Mouse (Mus musculus) limb, embryonic 15.5 days (tissue): ENCODE measurements around the gene Pnlip. TPM values are rescaled to one million over a fixed set of nuclear protein-coding genes. Genes with fewer than 3 reads are reported as not detected.

Source experiments
- ATAC-seq: fragments of 200-750 bp; cut with Nextera tagmentation; 2 replicates; pipeline ENCODE4 v1.8.0; 2017; ENCODE audit warnings: low read depth, moderate TSS enrichment; ENCODE audit not compliant: insufficient number of reproducible peaks, low FRiP score, low TSS enrichment
- H3K27ac ChIP-seq: fragments of 300-500 bp; sonication (generic); 2 replicates; pipeline ENCODE4 v1.5.1; 2015; ENCODE audit warnings: moderate library complexity, mild to moderate bottlenecking, inconsistent platforms
- H3K27me3 ChIP-seq: fragments of 300-500 bp; sonication (generic); 2 replicates; pipeline ENCODE4 v1.6.1; 2015; ENCODE audit warnings: inconsistent platforms
- H3K36me3 ChIP-seq: fragments of 300-500 bp; sonication (generic); 2 replicates; pipeline ENCODE4 v1.6.1; 2015; ENCODE audit warnings: inconsistent platforms
- H3K4me1 ChIP-seq: fragments of 300-500 bp; sonication (generic); 2 replicates; pipeline ENCODE4 v1.6.1; 2015; ENCODE audit warnings: inconsistent platforms
- H3K4me2 ChIP-seq: fragments of 300-500 bp; sonication (generic); 2 replicates; pipeline ENCODE4 v1.6.1; 2015; ENCODE audit warnings: mild to moderate bottlenecking, inconsistent platforms
- H3K4me3 ChIP-seq: fragments of 300-500 bp; sonication (generic); 2 replicates; pipeline ENCODE4 v1.5.1; 2015; ENCODE audit warnings: mild to moderate bottlenecking, inconsistent platforms
- H3K9ac ChIP-seq: fragments of 300-500 bp; sonication (generic); 2 replicates; pipeline ENCODE4 v1.6.1; 2015; ENCODE audit warnings: inconsistent platforms
- H3K9me3 ChIP-seq: fragments of 300-500 bp; sonication (generic); 2 replicates; pipeline ENCODE4 v1.6.1; 2016; ENCODE audit warnings: inconsistent platforms
- WGBS: fragments of 180-500 bp; shearing (Covaris S2); methylation state at CpG from one replicate; pipeline ENCODE4 v1.1.7; 2015; 5-methylcytosine and 5-hydroxymethylcytosine counted together
- polyA plus RNA-seq: library from polyadenylated mRNA; unstranded; fragments of >200 nt; fragmentation: Nextera tagmentation; extraction: Ambion mirVana; gene quantifications from 2 replicates; pipeline ENCODE4 v1.2.1, GENCODE M21; 2015

Gene Pnlip
- polyA plus RNA-seq, 1 experiment from 2014 or later: not detected

DNA sequence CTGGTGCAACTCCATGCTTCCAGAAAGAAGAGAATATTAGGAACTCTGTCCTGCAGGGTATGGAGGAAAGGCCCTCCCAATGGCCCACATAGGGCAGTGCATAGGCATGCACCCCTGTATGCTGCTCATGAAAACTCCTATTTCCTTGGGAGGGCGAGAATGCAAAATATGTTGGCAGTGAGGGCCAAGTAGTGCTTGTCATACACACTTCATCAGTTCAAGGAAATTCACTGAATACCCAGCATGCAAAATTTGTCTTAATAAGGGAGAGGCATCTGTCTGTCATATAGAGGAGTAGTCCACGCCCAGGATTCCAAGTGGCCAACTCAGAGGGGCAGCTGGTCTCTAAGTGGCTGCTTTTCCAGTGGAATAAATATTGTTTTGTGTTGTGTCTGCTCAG lies 11.0 kb downstream of the Pnlip start:
- ATAC-seq: no peak
- H3K9me3 ChIP-seq: no peaks in the 10 kb centered on the region
- 74% methylated on average over 2 of the region's 2 CpGs for WGBS

GRCm38 (mm10) chr19:58664901-58665300 lies 12.6 kb downstream of the Pnlip start:
- no peak overlapping the region for H3K9ac ChIP-seq
- ATAC-seq: no peak
- no peaks in the 10 kb centered on the region for H3K9me3 ChIP-seq
- WGBS: 71% methylated on average over 5 of the region's 5 CpGs
- H3K4me1 ChIP-seq: no peaks in the 10 kb centered on the region
- no peak overlapping the region for H3K4me3 ChIP-seq
- no peak overlapping the region for H3K4me2 ChIP-seq
- H3K27me3 ChIP-seq: no peaks in the 10 kb centered on the region
- H3K36me3 ChIP-seq: no peaks in the 10 kb centered on the region
- H3K27ac ChIP-seq: no peak overlapping the region

More for the DNA sequence above, 11.0 kb downstream of the Pnlip start:
- Histone ChIP-seq H3K4me3 (no peak overlapping the region), H3K9ac (no peak overlapping the region), H3K27me3 (no peaks in the 10 kb centered on the region), H3K36me3 (no peaks in the 10 kb centered on the region), H3K27ac (no peak overlapping the region), H3K4me1 (no peaks in the 10 kb centered on the region), H3K4me2 (no peak overlapping the region)

DNA sequence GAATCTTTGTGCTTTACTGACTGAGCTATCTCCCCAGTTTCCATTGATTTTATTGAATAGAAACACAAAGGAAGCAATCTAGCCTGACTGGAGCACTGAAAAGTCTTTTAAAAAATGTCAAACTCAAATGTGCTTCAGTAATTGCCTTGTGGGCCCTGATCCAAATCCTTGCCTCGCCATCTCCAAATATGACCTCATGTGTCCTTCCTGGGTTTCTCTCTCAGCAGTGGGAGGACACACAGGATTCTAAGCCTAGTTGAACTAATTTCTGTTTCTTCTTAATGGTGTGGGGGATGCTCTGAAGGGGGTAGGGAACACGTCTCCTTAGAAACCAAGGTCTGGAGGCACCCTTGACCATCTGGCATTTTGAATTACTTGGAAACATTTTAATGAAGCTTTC lies 22.3 kb downstream of the Pnlip start:
- Histone ChIP-seq H3K9me3 (no peaks in the 10 kb centered on the region), H3K27me3 (no peaks in the 10 kb centered on the region), H3K4me2 (no peak overlapping the region), H3K4me3 (no peak overlapping the region), H3K9ac (no peak overlapping the region), H3K4me1 (no peaks in the 10 kb centered on the region; the same call in 1 of the 2 replicates), H3K36me3 (no peaks in the 10 kb centered on the region), H3K27ac (no peak overlapping the region)
- 32% methylated on average over 2 of the region's 2 CpGs for WGBS
- no peak for ATAC-seq

- 34% methylated on average over 8 of the region's 8 CpGs for WGBS
- Histone ChIP-seq H3K9ac (no peak overlapping the region), H3K27ac (no peak overlapping the region), H3K9me3 (no peaks in the 10 kb centered on the region), H3K4me1 (no peaks in the 10 kb centered on the region; the same call in 1 of the 2 replicates), H3K27me3 (no peaks in the 10 kb centered on the region), H3K36me3 (no peaks in the 10 kb centered on the region), H3K4me2 (peak overlapping the region; percentile 24; the same call in 1 of the 2 replicates), H3K4me3 (no peak overlapping the region)
- no peak for ATAC-seq
These were observed 24.8 kb downstream of the Pnlip start for GRCm38 (mm10) chr19:58677117-58677516.

DNA sequence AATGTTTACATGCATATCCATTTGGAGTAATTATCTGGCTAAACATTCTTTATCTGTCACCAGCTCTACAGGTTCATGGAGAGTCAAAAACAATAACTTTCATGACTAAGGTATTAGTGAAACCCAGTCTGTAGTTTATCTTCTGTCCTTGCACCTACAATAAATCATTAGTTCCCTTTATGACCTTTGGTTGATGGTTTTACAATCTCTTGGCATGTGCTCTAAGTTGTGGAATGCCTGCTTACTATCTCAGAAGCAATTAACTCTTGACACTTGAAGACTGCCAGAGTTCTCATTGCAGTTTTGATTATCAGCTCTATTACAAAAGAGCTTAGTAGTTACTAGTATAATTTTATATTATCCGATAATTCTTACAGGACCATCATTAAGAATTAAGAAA lies 36.6 kb downstream of the Pnlip start:
- Histone ChIP-seq H3K4me2 (no peak overlapping the region), H3K9ac (no peak overlapping the region), H3K4me3 (no peak overlapping the region), H3K27me3 (no peaks in the 10 kb centered on the region), H3K27ac (no peak overlapping the region), H3K9me3 (no peaks in the 10 kb centered on the region), H3K36me3 (no peaks in the 10 kb centered on the region), H3K4me1 (no peaks in the 10 kb centered on the region)
- 25% methylated on average over 1 of the region's 1 CpGs for WGBS
- no peak for ATAC-seq

GRCm38 (mm10) chr19:58695314-58695713 lies 43.0 kb downstream of the Pnlip start:
- H3K27me3 ChIP-seq: no peaks in the 10 kb centered on the region
- no peak overlapping the region for H3K4me2 ChIP-seq
- no peak overlapping the region for H3K9ac ChIP-seq
- H3K36me3 ChIP-seq: no peaks in the 10 kb centered on the region
- H3K4me1 ChIP-seq: no peaks in the 10 kb centered on the region
- 72% methylated on average over 3 of the region's 3 CpGs for WGBS
- no peak overlapping the region for H3K4me3 ChIP-seq
- H3K27ac ChIP-seq: no peak overlapping the region
- no peaks in the 10 kb centered on the region for H3K9me3 ChIP-seq
- ATAC-seq: no peak

DNA sequence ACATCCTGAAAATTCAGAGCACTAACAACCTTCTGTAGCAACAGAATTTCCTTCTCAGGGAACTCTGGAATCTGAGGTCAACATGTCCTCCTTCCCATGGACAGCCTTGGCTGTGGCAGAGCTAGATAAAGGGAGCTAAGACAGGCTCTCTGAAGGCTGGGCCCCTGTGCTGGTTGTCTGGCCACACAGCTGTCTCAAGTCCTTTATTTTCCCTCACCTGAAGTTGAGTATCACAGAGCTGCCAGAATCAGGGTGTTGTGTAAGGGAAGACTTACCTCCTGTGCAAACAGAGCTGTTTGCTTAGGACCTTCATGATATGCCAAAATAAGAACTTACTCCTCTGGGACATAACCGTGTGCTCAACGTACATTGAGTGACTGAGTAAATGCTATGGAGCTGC lies 43.9 kb downstream of the Pnlip start:
- Histone ChIP-seq H3K36me3 (no peaks in the 10 kb centered on the region), H3K4me2 (no peak overlapping the region), H3K9ac (no peak overlapping the region), H3K4me1 (no peaks in the 10 kb centered on the region), H3K27ac (no peak overlapping the region), H3K9me3 (no peaks in the 10 kb centered on the region), H3K27me3 (no peaks in the 10 kb centered on the region), H3K4me3 (no peak overlapping the region)
- 68% methylated on average over 2 of the region's 2 CpGs for WGBS
- ATAC-seq: no peak

DNA sequence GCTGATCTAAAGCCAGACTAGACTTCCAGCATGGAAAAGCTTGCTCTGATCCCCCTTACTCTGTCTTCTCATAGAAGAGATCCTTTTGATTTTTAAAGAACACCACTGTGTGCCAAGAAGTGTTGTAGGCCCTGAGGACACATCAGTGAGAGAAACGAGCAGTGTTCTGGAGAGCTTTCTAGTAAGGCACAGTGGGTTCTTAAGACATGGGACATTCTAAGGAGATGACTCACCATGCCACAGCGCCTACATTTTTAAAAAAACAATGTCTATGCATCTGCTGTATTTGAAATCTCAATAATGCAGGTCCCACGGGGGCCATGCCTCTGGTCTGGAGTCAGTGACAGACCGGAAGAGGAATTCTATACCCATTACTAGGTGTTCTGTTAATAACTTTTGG lies 52.3 kb downstream of the Pnlip start:
- no peaks in the 10 kb centered on the region for H3K36me3 ChIP-seq
- no peaks in the 10 kb centered on the region for H3K4me1 ChIP-seq
- no peak overlapping the region for H3K9ac ChIP-seq
- no peak overlapping the region for H3K4me2 ChIP-seq
- H3K4me3 ChIP-seq: no peak overlapping the region
- H3K27me3 ChIP-seq: no peaks in the 10 kb centered on the region
- no peaks in the 10 kb centered on the region for H3K9me3 ChIP-seq
- no peak overlapping the region for H3K27ac ChIP-seq
- no peak for ATAC-seq
- 59% methylated on average over 4 of the region's 4 CpGs for WGBS

GRCm38 (mm10) chr19:58708611-58709010 lies 56.3 kb downstream of the Pnlip start:
- Histone ChIP-seq H3K27me3 (no peaks in the 10 kb centered on the region), H3K36me3 (no peaks in the 10 kb centered on the region), H3K4me2 (no peak overlapping the region), H3K9ac (no peak overlapping the region), H3K4me3 (no peak overlapping the region), H3K4me1 (no peaks in the 10 kb centered on the region), H3K27ac (no peak overlapping the region), H3K9me3 (no peaks in the 10 kb centered on the region)
- ATAC-seq: no peak
- WGBS: 83% methylated on average over 3 of the region's 3 CpGs

DNA sequence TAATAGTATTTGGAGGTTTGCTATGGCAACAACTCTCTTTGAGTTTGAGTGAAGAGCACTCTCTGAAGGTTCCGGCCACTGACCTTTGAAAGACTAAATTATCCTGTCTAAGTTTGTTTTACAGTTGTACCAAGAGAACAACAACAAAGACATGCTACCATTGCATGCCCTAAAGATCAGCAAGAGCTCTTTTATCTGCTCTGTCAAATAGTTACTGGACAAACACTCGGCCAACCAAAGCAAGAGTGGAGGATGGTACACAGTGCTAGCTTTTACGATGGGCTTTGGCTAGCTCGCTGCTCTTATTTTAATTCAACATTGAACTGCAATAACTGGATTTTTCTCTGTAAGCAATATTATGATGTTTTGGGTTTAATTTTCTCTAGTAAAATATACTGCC lies 65.6 kb downstream of the Pnlip start:
- H3K9ac ChIP-seq: no peak overlapping the region
- 68% methylated on average over 4 of the region's 4 CpGs for WGBS
- H3K27me3 ChIP-seq: no peaks in the 10 kb centered on the region
- no peak overlapping the region for H3K27ac ChIP-seq
- H3K4me1 ChIP-seq: no peaks in the 10 kb centered on the region
- no peak for ATAC-seq
- H3K36me3 ChIP-seq: no peaks in the 10 kb centered on the region
- H3K4me3 ChIP-seq: no peak overlapping the region
- no peaks in the 10 kb centered on the region for H3K9me3 ChIP-seq
- H3K4me2 ChIP-seq: no peak overlapping the region

DNA sequence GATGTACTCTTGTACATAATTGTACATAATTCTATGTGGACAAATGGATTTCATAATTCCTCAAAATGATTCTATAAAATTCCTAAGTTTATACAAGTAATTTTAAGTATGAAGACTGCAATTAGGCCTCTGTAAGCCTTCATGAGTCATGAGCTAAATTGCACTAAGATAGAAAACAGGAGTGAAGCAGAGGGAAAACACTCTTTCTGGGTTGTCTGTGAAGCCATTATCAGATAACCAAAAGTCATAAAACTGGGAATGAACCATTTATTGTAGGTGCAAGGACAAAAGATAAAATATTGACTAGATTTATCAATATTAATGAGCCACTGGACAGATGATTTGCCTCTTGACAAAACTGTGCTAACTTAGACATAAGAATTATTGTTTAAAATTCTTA lies 68.1 kb downstream of the Pnlip start:
- Histone ChIP-seq H3K27ac (no peak overlapping the region), H3K9me3 (no peaks in the 10 kb centered on the region), H3K36me3 (no peaks in the 10 kb centered on the region), H3K9ac (no peak overlapping the region), H3K4me2 (no peak overlapping the region), H3K4me3 (no peak overlapping the region), H3K27me3 (no peaks in the 10 kb centered on the region), H3K4me1 (no peaks in the 10 kb centered on the region)
- no peak for ATAC-seq

- ATAC-seq: no peak
- WGBS: 76% methylated on average over 5 of the region's 5 CpGs
- peaks cover 8% of the 10 kb centered on the region; the same call in 1 of the 2 replicates for H3K4me1 ChIP-seq
These were observed 74.3 kb downstream of the Pnlip start for GRCm38 (mm10) chr19:58726551-58726950.

DNA sequence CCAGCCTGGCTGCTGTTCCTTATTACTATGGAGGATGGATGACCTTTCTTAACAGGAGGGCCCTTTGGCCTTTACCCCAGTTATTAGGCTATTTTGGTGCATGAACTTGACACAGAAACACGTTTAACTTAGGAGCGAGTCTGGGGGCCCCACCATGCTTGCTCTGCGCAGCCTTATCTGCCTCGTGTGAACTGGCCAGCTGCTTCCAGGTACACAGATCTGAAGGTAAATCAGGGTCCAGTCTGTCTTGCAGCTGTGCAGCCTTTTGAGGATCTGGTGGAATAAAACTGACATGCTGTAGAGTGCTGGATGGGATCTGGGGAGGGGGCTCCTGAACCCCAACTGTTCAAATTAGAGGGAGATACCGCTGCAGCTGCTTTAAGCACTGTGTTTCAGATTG lies 75.5 kb downstream of the Pnlip start:
- ATAC-seq: no peak
- H3K4me2 ChIP-seq: no peak overlapping the region
- H3K4me1 ChIP-seq: peaks cover 8% of the 10 kb centered on the region; the same call in 1 of the 2 replicates
- 69% methylated on average over 5 of the region's 5 CpGs for WGBS
- no peak overlapping the region for H3K27ac ChIP-seq
- no peak overlapping the region for H3K9ac ChIP-seq
- H3K36me3 ChIP-seq: no peaks in the 10 kb centered on the region
- H3K27me3 ChIP-seq: no peaks in the 10 kb centered on the region
- no peak overlapping the region for H3K4me3 ChIP-seq
- H3K9me3 ChIP-seq: no peaks in the 10 kb centered on the region

More at GRCm38 (mm10) chr19:58726551-58726950, 74.3 kb downstream of the Pnlip start:
- Histone ChIP-seq H3K9ac (no peak overlapping the region), H3K9me3 (no peaks in the 10 kb centered on the region), H3K4me3 (no peak overlapping the region), H3K36me3 (no peaks in the 10 kb centered on the region), H3K27ac (no peak overlapping the region), H3K4me2 (no peak overlapping the region), H3K27me3 (no peaks in the 10 kb centered on the region)
